In the genomic region with DNA sequence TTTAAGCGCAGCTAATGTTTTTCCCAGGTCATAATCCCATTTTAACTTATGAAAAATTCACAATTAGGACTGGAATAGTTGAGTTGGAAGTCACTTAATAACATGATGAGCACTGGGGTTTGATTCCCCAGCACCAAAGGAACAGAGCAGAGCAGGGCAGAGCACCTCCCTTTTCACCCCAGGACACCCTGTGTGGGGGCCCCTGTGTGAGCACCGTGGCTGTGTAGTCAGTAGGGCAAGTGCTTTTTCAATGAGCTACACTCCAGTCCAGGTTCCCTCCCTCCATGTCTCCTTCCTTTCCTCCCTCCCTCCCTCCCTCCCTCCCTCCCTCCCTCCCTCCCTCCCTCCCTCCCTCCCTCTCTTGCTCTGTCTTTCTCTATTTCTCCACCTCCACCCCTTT, we compare ENCODE assay signal across 25 mouse cellular contexts. TPM values are rescaled to one million over a fixed set of nuclear protein-coding genes. Genes with fewer than 3 reads are reported as not detected.
A peak's percentile ranks its signal among the peaks of the same experiment; 100 is the strongest.
DNase-seq lines count a peak whose midpoint lies in the region; ATAC-seq and TF ChIP-seq lines count a peak whose summit lies in the region.
"Had no signal": no experiment of that assay in that cellular context is flagged by ENCODE, and none has a peak within 500 bp of the region (broad histone marks: within the 10 kb centered on the region; RNA-seq: fewer than 3 reads in every experiment).

No protein-coding gene starts in this region.

- H3K4me1 ChIP-seq in heart, embryonic 10.5 days: peaks cover 48% of the 10 kb centered on the region
- H3K4me1 ChIP-seq in neural tube, embryonic 13.5 days (replicated peaks): peaks cover 57% of the 10 kb centered on the region
- peaks cover 5% of the 10 kb centered on the region; the same call in 1 of the 2 replicates for H3K4me1 ChIP-seq in cerebellum, adult 2 months (ENCODE audit: control insufficient read depth, insufficient read depth, low read length)

- H3K4me2 ChIP-seq in neural tube, embryonic 13.5 days: no peak overlapping the region
- H3K4me2 ChIP-seq: embryonic facial prominence, embryonic 12.5 days; embryonic facial prominence, embryonic 15.5 days; heart, embryonic 11.5 days; heart, embryonic 15.5 days; hindbrain, embryonic 12.5 days; hindbrain, embryonic 15.5 days; intestine, embryonic 15.5 days had no signal

- H3K36me3 ChIP-seq in heart, embryonic 10.5 days: no peaks in the 10 kb centered on the region
- 0 out of 2 replicates have a peak, but pooled peaks cover 3% of the 10 kb centered on the region for H3K36me3 ChIP-seq in neural tube, embryonic 13.5 days
- H3K36me3 ChIP-seq: embryonic facial prominence, embryonic 12.5 days; heart, embryonic 15.5 days; hindbrain, embryonic 12.5 days; hindbrain, embryonic 15.5 days; intestine, embryonic 15.5 days had no signal

- H3K27ac ChIP-seq in heart, embryonic 10.5 days: no peak overlapping the region
- H3K27ac ChIP-seq in neural tube, embryonic 13.5 days (replicated peaks): no peak overlapping the region
- H3K27ac ChIP-seq in cerebellum, adult 2 months (ENCODE audit: insufficient read depth, low read length): no peak overlapping the region
- H3K27ac ChIP-seq: embryonic facial prominence, embryonic 12.5 days; embryonic facial prominence, embryonic 15.5 days; gastrocnemius, adult 2 months; heart, embryonic 15.5 days; hindbrain, embryonic 12.5 days; hindbrain, embryonic 15.5 days; intestine, embryonic 15.5 days had no signal

- peak; percentile 75 for DNase-seq in heart, adult 11 months
- DNase-seq in heart, embryonic 10.5 days (ENCODE audit: low spot score): no peak
- no peak for DNase-seq in neural tube, embryonic 10.5 days (ENCODE audit: extremely low spot score, low spot score)
- DNase-seq in cerebellum, adult 2 months: no peak
- DNase-seq: adrenal gland, postnatal 10 days; adrenal gland, postnatal 36 days; B cell, adult 2 months; cerebellum, adult 18-20 months; cerebellum, adult 9-11 months; cerebellum, postnatal 25 days; forebrain, postnatal 0 days; gastrocnemius, adult 2 months; gastrocnemius, postnatal 14 days; heart, adult 18-20 months; kidney, adult 11 months had no signal

- no peaks in the 10 kb centered on the region for H3K27me3 ChIP-seq in heart, embryonic 10.5 days (ENCODE audit: insufficient read depth, poor library complexity, severe bottlenecking)
- H3K27me3 ChIP-seq in neural tube, embryonic 13.5 days: no peaks in the 10 kb centered on the region
- H3K27me3 ChIP-seq in cerebellum, adult 2 months (ENCODE audit: control insufficient read depth, insufficient read depth, low read length): no peaks in the 10 kb centered on the region
- H3K27me3 ChIP-seq: embryonic facial prominence, embryonic 12.5 days; embryonic facial prominence, embryonic 15.5 days; heart, embryonic 15.5 days; hindbrain, embryonic 12.5 days; hindbrain, embryonic 15.5 days; intestine, embryonic 15.5 days had no signal

- no peak overlapping the region for H3K4me3 ChIP-seq in heart, embryonic 10.5 days
- H3K4me3 ChIP-seq in neural tube, embryonic 13.5 days: no peak overlapping the region
- H3K4me3 ChIP-seq in cerebellum, adult 2 months (replicated peaks; ENCODE audit: insufficient read depth, low read depth, low read length): no peak overlapping the region
- H3K4me3 ChIP-seq: embryonic facial prominence, embryonic 12.5 days; embryonic facial prominence, embryonic 15.5 days; gastrocnemius, adult 2 months; heart, embryonic 15.5 days; hindbrain, embryonic 12.5 days; hindbrain, embryonic 15.5 days; intestine, embryonic 15.5 days had no signal

- ATAC-seq in neural tube, embryonic 13.5 days (ENCODE audit: low read depth): peak; percentile 49; the same call in 1 of the 2 replicates
- ATAC-seq in activated CD4-positive, CD25-positive, alpha-beta regulatory T cell, adult 4 months: peak; percentile 16
- ATAC-seq: forebrain, embryonic 14.5 days; forebrain, postnatal 0 days; intestine, embryonic 15.5 days had no signal

- no peak for TF ChIP-seq POLR2A in cerebellum, adult 2 months (IDR thresholded peaks at IDR 0.05; ENCODE audit: borderline replicate concordance, insufficient read depth, low read length)

- no peak for TF ChIP-seq CTCF in cerebellum, adult 2 months (IDR thresholded peaks at IDR 0.05; ENCODE audit: borderline replicate concordance, insufficient read depth, low read depth, low read length)

- WGBS in heart, embryonic 10.5 days: 80% methylated on average over 2 of the region's 2 CpGs
- 92% methylated on average over 2 of the region's 2 CpGs for WGBS in neural tube, embryonic 13.5 days
- WGBS in cerebellum, adult 2 months: 75% methylated on average over 2 of the region's 2 CpGs

- H3K9ac ChIP-seq in neural tube, embryonic 13.5 days: no peak overlapping the region
- H3K9ac ChIP-seq: embryonic facial prominence, embryonic 12.5 days; embryonic facial prominence, embryonic 15.5 days; forebrain, postnatal 0 days; heart, embryonic 15.5 days; hindbrain, embryonic 12.5 days; hindbrain, embryonic 15.5 days; intestine, embryonic 15.5 days had no signal

- H3K9me3 ChIP-seq in heart, embryonic 10.5 days: no peaks in the 10 kb centered on the region
- H3K9me3 ChIP-seq in neural tube, embryonic 13.5 days: no peaks in the 10 kb centered on the region
- H3K9me3 ChIP-seq: embryonic facial prominence, embryonic 12.5 days; embryonic facial prominence, embryonic 15.5 days; heart, embryonic 15.5 days; hindbrain, embryonic 12.5 days; hindbrain, embryonic 15.5 days; intestine, embryonic 15.5 days had no signal

RNA-seq across cellular contexts. Expression of gene Znrf1, which starts 28.2 kb away (rescaled TPM):
- 21.3 and 37.0 TPM in 2 replicates for polyA plus RNA-seq in heart, embryonic 10.5 days (2016; fragmentation: Nextera tagmentation; extraction: Ambion mirVana)
- 86.8 and 100.0 TPM in 2 replicates for polyA plus RNA-seq in neural tube, embryonic 13.5 days (2015; fragmentation: Nextera tagmentation; extraction: Ambion mirVana)
- 10 to 100 TPM; 31.6 to 41.8 TPM for polyA plus RNA-seq in activated CD4-positive, CD25-positive, alpha-beta regulatory T cell, adult 4 months (2017; shearing (Covaris generic))
- 111 and 116 TPM in 2 replicates for polyA plus RNA-seq in cerebellum, adult 2 months (2012; rRNA removed)

RNA-seq across cellular contexts. Expression of gene Wdr59, which starts 42.2 kb away (rescaled TPM):
- polyA plus RNA-seq in heart, embryonic 10.5 days (2016; fragmentation: Nextera tagmentation; extraction: Ambion mirVana): 4.4 and 5.9 TPM in 2 replicates
- 7.3 and 8.5 TPM in 2 replicates for polyA plus RNA-seq in neural tube, embryonic 13.5 days (2015; fragmentation: Nextera tagmentation; extraction: Ambion mirVana)
- 1 to 10 TPM; 4.2 to 4.5 TPM for polyA plus RNA-seq in activated CD4-positive, CD25-positive, alpha-beta regulatory T cell, adult 4 months (2017; shearing (Covaris generic))
- polyA plus RNA-seq in cerebellum, adult 2 months (2012; rRNA removed): 16.0 TPM in 2 replicates
